18 mouse cellular contexts compared by ENCODE assay signal in the genomic region with DNA sequence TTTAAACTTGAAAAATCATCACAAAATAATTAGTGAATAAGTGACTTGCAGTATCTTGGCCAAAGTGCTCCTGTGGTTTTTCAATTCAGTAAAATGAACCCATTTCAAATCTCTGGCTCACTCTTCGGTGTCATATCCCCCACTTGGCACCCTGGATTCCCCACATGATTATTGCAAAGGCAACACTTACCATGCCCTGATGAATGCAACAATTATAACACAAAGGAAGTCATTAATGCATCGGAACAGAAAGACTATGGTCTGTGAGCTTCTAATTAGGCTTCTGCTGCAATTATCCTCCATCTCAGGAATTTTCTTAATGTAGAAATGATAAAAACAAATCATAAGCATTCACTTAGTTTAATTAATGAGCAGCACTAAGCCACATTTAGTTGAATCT.
"Had no signal": no experiment of that assay in that cellular context is flagged by ENCODE, and none has a peak within 500 bp of the region (broad histone marks: within the 10 kb centered on the region; RNA-seq: fewer than 3 reads in every experiment).

No protein-coding gene starts in this region.

- H3K36me3 ChIP-seq: midbrain, embryonic 10.5 days; midbrain, embryonic 12.5 days; neural tube, embryonic 13.5 days; neural tube, embryonic 15.5 days had no signal

- H3K9ac ChIP-seq: lung, embryonic 14.5 days; midbrain, embryonic 12.5 days; neural tube, embryonic 13.5 days; neural tube, embryonic 15.5 days had no signal

- H3K27me3 ChIP-seq: midbrain, embryonic 12.5 days; neural tube, embryonic 13.5 days; neural tube, embryonic 15.5 days had no signal

- H3K27ac ChIP-seq: midbrain, embryonic 10.5 days; midbrain, embryonic 12.5 days; neural tube, embryonic 13.5 days; neural tube, embryonic 15.5 days had no signal

- H3K4me3 ChIP-seq: midbrain, embryonic 10.5 days; midbrain, embryonic 12.5 days; myocyte; neural tube, embryonic 13.5 days; neural tube, embryonic 15.5 days had no signal

- DNase-seq: lung, adult 18-20 months; lung, embryonic 14.5 days; lung, postnatal 10 days; lung, postnatal 4 days; midbrain, embryonic 14.5 days; right cerebral cortex, adult 18-20 months; right cerebral cortex, postnatal 25 days; right cerebral cortex, postnatal 4 days; spleen, adult 18-20 months; thymus, adult 18-20 months; thymus, postnatal 14 days; thymus, postnatal 36 days had no signal

- H3K4me2 ChIP-seq: lung, embryonic 14.5 days; midbrain, embryonic 12.5 days; neural tube, embryonic 13.5 days; neural tube, embryonic 15.5 days had no signal

- H3K4me1 ChIP-seq: neural tube, embryonic 15.5 days had no signal

- H3K9me3 ChIP-seq: midbrain, embryonic 10.5 days; midbrain, embryonic 12.5 days; neural tube, embryonic 13.5 days; neural tube, embryonic 15.5 days had no signal

- ATAC-seq: midbrain, embryonic 16.5 days had no signal
